Mouse (Mus musculus) heart, postnatal 0 days (tissue): Measurements from ENCODE around the gene Dusp12.

ENCODE experiments used
- CTCF ChIP-seq: IDR thresholded peaks from 2 replicates; pipeline ENCODE4 v1.5.1; 2016; ENCODE audit warnings: antibody characterized with exemption, control low read depth, low read depth
- EP300 ChIP-seq: IDR thresholded peaks from 2 replicates; pipeline ENCODE4 v1.6.1; 2016; ENCODE audit warnings: antibody characterized with exemption, low read depth

DNA sequence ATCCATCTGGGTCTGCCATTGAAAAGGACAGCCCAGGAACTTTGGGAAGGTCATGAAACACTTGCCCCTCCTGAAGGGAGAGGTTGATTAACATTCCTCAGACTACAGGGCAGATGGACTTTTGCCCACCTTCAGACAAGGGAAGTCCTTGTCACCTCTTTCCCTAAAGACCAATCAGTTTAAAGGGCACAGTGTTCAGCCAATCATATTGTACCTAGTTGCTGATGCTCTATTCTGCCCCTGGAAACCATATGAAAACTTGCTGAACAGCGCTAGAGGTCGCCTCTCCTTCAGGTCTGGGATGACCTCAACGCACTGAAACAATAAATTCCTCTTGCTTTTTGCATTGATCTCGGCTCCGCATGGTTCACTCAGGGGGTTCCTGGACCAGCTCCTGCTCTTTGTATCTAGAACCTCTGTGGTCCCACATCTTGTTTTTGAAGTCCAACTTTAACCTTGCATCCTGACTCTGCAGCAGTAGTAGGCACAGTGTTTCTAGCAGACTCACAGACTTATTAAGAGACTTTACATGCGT is 48.1 kb upstream of the Dusp12 start:
- TF ChIP-seq CTCF (no peak), EP300 (no peak)
